Mouse (Mus musculus) embryonic facial prominence, embryonic 13.5 days (tissue): Measurements from ENCODE around the gene Trim8. TPM values are rescaled to one million over a fixed set of nuclear protein-coding genes. Genes with fewer than 3 reads are reported as not detected.

ENCODE experiments used
- ATAC-seq: fragments of 200-750 bp; cut with Nextera tagmentation; 2 replicates; pipeline ENCODE4 v1.8.0; 2017; ENCODE audit warnings: low read depth; ENCODE audit not compliant: insufficient number of reproducible peaks, insufficient read depth, low FRiP score, low TSS enrichment
- H3K27ac ChIP-seq: fragments of 300-500 bp; sonication (generic); 2 replicates; pipeline ENCODE4 v1.5.1; 2015; ENCODE audit warnings: moderate library complexity, mild to moderate bottlenecking, inconsistent platforms
- H3K27me3 ChIP-seq: fragments of 300-500 bp; sonication (generic); 2 replicates; pipeline ENCODE4 v1.6.1; 2015; ENCODE audit warnings: mild to moderate bottlenecking, inconsistent platforms
- H3K36me3 ChIP-seq: fragments of 300-500 bp; sonication (generic); 2 replicates; pipeline ENCODE4 v1.6.1; 2015; ENCODE audit warnings: mild to moderate bottlenecking, inconsistent platforms
- H3K4me1 ChIP-seq: fragments of 300-500 bp; sonication (generic); 2 replicates; pipeline ENCODE4 v1.6.1; 2015; ENCODE audit warnings: inconsistent platforms
- H3K4me2 ChIP-seq: fragments of 300-500 bp; sonication (generic); 2 replicates; pipeline ENCODE4 v1.6.1; 2015; ENCODE audit warnings: moderate library complexity, mild to moderate bottlenecking, inconsistent platforms
- H3K4me3 ChIP-seq: fragments of 300-500 bp; sonication (generic); 2 replicates; pipeline ENCODE4 v1.5.1; 2015; ENCODE audit warnings: mild to moderate bottlenecking, inconsistent platforms
- H3K9ac ChIP-seq: fragments of 300-500 bp; sonication (generic); 2 replicates; pipeline ENCODE4 v1.6.1; 2015; ENCODE audit warnings: mild to moderate bottlenecking, inconsistent platforms
- H3K9me3 ChIP-seq: fragments of 300-500 bp; sonication (generic); 2 replicates; pipeline ENCODE4 v1.6.1; 2016; ENCODE audit warnings: inconsistent platforms
- WGBS: fragments of 180-500 bp; shearing (Covaris S2); methylation state at CpG from one replicate; pipeline ENCODE4 v1.1.7; 2015; ENCODE audit warnings: mixed read lengths; 5-methylcytosine and 5-hydroxymethylcytosine counted together
- polyA plus RNA-seq: library from polyadenylated mRNA; unstranded; fragments of >200 nt; fragmentation: Nextera tagmentation; extraction: Ambion mirVana; gene quantifications from 2 replicates; pipeline ENCODE4 v1.2.1, GENCODE M21; 2015

The Trim8 gene
- polyA plus RNA-seq: 16.7 and 17.6 TPM in 2 replicates

DNA sequence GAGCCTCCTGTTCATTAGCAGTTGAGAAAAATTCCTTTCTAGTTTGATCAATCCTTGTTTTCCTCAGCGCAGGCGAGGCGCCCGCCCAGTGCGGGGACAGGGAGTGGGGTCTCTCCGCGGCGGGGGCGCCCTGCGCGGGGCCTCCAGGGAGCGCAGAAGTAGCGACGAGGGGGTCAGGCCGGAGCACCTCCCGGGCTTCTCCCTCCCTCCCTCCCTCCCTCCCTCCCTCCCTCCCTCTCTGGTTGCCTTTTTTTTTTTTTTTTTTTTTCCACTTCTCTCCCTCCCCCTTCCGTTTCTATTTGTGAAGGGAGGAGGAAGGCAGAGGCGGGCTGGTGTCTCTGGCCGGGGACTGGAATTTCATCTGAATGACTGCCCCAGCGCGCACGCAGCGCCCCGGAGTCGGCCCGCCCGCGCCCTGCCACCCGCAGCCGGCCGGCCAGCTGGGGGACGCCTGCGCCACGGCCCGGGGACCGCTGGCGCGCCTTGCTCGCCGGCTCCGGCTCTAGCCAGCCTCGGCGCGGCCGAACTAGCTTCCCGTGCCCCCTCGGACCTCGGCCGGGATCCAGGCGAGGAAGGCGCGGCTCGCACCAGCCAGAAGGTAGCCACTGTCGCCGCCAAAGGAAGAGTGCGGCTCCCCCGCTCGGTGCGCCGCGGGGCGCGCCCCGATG, at the start of gene Trim8:
Gene Trim8, plus strand, starts transcription at position 302 of the 668 bp plus-strand sequence.
- ATAC-seq: no peak
- H3K36me3 ChIP-seq: peaks cover 17% of the 10 kb centered on the region
- peak within 1 kb of the TSS; percentile 99 for H3K27ac ChIP-seq
- H3K9me3 ChIP-seq: no peaks in the 10 kb centered on the region
- under 1% methylated on average over 61 of the region's 64 CpGs for WGBS
- peak within 1 kb of the TSS; percentile 95 for H3K9ac ChIP-seq
- H3K4me3 ChIP-seq: peak within 1 kb of the TSS; percentile 89
- H3K27me3 ChIP-seq: no peaks in the 10 kb centered on the region
- peaks cover 38% of the 10 kb centered on the region for H3K4me1 ChIP-seq
- H3K4me2 ChIP-seq: peak within 1 kb of the TSS; percentile 98

DNA sequence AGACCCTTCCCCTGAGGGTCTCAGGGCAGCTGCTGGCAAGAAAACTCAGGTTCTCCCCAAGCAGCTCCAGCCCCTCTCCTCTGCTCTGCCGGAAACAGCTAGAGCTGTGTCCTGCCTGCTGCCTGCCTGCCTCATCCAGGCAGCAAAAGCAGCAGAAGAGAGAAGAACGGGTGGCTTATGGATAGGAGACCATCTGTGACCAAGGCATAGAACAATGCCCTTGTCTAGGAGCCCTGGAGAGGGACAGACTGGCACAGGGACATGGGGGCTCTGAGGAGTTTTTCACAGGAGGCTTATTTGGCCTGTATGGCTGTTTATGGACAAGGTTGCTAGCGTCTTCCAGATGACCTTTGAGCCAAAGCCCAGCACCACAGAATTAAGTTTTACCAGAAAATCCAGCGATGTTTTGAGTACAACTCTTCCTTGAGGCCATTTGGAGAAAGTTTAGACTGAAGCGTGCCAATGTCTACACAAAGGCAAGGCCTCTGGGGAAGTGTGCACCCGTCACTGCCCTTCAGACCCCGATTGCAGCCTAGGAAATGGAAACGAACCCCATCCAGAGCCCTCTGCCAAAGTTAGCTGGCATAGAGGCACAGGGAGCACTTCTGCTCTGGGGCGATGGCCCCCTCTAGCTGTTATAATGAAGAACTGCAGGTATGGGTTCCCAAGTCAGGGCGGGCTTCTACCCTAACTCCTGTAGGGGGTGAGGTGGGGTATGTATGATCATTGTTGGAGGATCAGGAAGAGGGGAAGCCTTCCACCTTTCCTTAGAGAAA, 49.3 kb upstream of the Trim8 start:
- Histone ChIP-seq H3K27me3 (no peaks in the 10 kb centered on the region), H3K27ac (peak overlapping the region; percentile 56; the same call in 1 of the 2 replicates), H3K4me1 (peaks cover 57% of the 10 kb centered on the region), H3K9ac (peak overlapping the region; percentile 22; the same call in 1 of the 2 replicates), H3K36me3 (peaks cover 55% of the 10 kb centered on the region), H3K9me3 (no peaks in the 10 kb centered on the region), H3K4me3 (no peak overlapping the region), H3K4me2 (0 out of 2 replicates have a peak overlapping the region, but pooled peaks have one; percentile 9)
- no peak for ATAC-seq
- WGBS: 38% methylated on average over 10 of the region's 10 CpGs

DNA sequence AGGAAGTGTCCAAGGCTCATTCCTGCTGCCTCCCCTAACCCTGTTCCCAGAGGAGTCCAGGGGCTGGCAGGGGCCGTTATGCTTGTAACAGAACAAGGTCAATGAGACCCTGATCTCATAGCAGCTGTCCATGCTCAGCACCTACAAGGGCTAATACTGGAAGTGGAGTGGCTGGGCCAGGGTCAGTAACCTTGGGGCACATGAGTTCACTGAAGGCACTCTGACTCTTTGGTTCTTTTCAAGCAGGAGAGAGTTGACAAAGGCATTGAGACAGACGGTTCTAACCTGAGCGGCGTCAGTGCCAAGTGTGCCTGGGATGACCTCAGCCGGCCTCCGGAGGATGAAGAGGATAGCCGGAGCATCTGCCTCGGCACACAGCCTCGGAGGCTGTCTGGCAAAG, 48.6 kb upstream of the Trim8 start:
- no peak for ATAC-seq
- no peak overlapping the region for H3K27ac ChIP-seq
- peaks cover 61% of the 10 kb centered on the region for H3K36me3 ChIP-seq

DNA sequence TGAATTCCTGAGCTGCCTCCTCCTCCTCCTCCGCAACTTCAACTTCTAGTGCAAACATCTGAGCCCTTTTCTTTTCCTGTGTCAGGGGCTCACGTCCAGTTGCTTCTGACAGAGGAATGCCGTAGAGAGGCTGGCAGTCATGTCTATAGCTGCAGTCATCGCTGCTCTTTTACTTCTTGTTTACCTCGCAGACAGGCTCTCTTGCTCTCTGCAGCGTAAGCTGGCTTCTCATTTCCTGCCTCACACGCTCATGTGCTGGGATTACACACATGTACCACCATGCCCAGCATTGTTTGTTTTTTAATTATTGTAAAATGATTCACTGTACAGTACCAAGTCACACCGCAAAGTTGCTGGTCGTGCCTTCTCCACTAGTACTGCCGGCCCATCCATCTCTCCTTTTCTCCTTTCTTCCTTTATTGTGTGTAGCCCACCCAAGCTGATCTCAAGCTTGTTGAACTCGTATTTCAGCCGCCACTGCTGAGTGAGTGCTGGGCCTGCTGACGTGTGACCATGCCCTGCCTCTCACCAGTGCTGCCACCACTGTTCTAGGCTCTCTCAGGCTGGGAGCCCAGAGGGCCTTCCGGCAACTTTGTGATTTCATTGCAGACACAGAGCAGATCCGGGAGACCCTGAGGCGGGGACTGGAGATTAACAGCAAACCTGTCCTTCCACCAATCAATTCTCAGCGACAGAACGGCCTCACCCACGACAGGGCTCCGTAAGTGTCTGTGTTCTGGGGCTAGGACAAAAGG, 47.2 kb upstream of the Trim8 start:
- H3K9me3 ChIP-seq: no peaks in the 10 kb centered on the region
- peak overlapping the region; percentile 84 for H3K27ac ChIP-seq
- H3K36me3 ChIP-seq: peaks cover 74% of the 10 kb centered on the region
- WGBS: 59% methylated on average over 20 of the region's 20 CpGs
- H3K4me3 ChIP-seq: no peak overlapping the region
- peak overlapping the region; percentile 18; the same call in 1 of the 2 replicates for H3K4me2 ChIP-seq
- ATAC-seq: no peak; the same call in 1 of the 2 replicates
- 0 out of 2 replicates have a peak overlapping the region, but pooled peaks have one; percentile 46 for H3K9ac ChIP-seq
- peaks cover 37% of the 10 kb centered on the region for H3K4me1 ChIP-seq
- H3K27me3 ChIP-seq: no peaks in the 10 kb centered on the region

More for the DNA sequence above, 48.6 kb upstream of the Trim8 start:
- WGBS: 82% methylated on average over 9 of the region's 9 CpGs
- H3K27me3 ChIP-seq: no peaks in the 10 kb centered on the region
- no peak overlapping the region for H3K9ac ChIP-seq
- H3K4me3 ChIP-seq: no peak overlapping the region
- no peaks in the 10 kb centered on the region for H3K9me3 ChIP-seq
- no peak overlapping the region for H3K4me2 ChIP-seq
- peaks cover 50% of the 10 kb centered on the region for H3K4me1 ChIP-seq

DNA sequence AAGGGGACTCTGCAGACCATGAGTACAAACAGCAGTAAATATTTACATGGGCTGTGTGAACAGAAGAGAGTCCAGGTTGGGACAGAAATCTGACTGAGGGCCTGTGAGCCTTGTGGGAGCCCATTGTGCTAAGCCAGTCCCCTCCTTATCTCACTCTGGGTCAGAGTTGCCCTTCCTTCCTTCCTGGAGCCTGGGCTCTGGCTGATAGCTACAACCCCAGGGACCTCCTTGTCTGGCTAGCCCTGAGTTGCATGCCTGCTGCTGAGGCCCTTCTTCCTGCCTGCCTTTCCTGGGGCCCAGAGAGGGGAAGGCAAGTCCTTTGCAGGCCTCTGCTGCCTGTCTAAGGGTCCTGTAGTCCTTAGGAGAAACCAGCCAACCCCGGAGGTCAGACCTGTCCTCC, 46.5 kb upstream of the Trim8 start:
- Histone ChIP-seq H3K4me3 (no peak overlapping the region), H3K27me3 (no peaks in the 10 kb centered on the region), H3K4me1 (peaks cover 30% of the 10 kb centered on the region), H3K9me3 (no peaks in the 10 kb centered on the region), H3K4me2 (peak overlapping the region; percentile 18; the same call in 1 of the 2 replicates), H3K9ac (0 out of 2 replicates have a peak overlapping the region, but pooled peaks have one; percentile 46), H3K36me3 (peaks cover 81% of the 10 kb centered on the region), H3K27ac (peak overlapping the region; percentile 84)
- ATAC-seq: no peak
- WGBS: 55% methylated on average over 1 of the region's 1 CpGs

DNA sequence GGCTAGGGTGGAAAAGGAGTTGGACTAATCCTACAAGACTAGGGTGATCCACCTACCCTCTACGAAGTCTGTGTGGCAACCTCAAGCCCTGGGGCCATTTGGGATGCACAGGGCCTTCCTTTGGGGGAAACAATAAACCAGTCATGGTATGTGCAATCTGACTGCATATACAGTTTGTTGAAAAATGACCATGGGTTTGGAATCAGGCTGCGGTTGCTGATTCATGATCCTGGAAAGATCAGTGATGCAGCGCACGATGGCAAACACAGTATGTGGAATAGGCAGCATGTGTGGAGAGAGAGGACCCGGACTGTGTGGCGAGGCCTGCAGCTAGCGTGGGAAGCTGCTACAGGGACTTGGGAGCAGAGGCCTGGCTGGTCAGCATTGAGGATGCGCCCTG, 45.9 kb upstream of the Trim8 start:
- Histone ChIP-seq H3K4me1 (peaks cover 30% of the 10 kb centered on the region), H3K27ac (peak overlapping the region; percentile 84), H3K4me2 (no peak overlapping the region), H3K36me3 (peaks cover 83% of the 10 kb centered on the region), H3K4me3 (no peak overlapping the region), H3K27me3 (no peaks in the 10 kb centered on the region), H3K9me3 (no peaks in the 10 kb centered on the region), H3K9ac (no peak overlapping the region)
- WGBS: 92% methylated on average over 8 of the region's 8 CpGs
- ATAC-seq: no peak

DNA sequence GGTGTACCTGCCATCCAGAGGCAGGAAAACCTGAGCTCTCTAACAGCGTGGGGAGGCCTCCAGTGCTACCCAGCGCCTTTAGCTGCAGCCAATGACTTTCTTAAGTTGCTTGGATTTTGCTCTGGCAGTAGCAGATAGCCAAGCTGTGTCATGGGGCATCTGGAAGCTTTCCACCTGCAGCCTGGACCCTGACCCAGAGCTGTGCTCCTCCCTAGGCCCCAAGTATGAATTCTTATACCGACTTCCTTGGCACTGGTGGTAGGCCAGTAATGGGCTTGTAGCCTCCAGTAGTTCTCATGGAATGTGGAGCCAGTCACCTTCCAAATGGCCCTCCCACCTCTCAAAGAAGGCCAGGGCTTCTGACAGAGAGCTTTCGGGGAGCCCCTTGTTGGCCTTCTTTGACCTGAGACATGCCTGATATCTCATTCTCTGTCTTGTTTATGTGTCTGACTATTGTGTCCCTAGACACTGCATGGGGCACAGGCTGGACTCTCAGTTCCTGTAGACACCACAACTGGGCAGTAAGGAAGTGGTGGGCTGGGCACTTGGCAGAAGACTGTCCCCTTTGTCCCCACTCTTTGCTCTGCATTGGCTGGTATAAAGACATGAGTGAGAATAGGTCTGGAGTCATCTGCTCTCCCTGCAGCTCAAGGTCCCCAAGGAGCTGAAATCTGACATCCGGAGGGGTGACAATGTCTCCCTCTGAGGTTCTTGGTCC, 45.3 kb upstream of the Trim8 start:
- WGBS: 87% methylated on average over 5 of the region's 5 CpGs
- Histone ChIP-seq H3K27ac (peak overlapping the region; percentile 84; the same call in 1 of the 2 replicates), H3K36me3 (peaks cover 83% of the 10 kb centered on the region), H3K9ac (no peak overlapping the region), H3K9me3 (no peaks in the 10 kb centered on the region), H3K4me1 (peaks cover 30% of the 10 kb centered on the region), H3K4me2 (no peak overlapping the region), H3K27me3 (no peaks in the 10 kb centered on the region), H3K4me3 (no peak overlapping the region)
- no peak for ATAC-seq

DNA sequence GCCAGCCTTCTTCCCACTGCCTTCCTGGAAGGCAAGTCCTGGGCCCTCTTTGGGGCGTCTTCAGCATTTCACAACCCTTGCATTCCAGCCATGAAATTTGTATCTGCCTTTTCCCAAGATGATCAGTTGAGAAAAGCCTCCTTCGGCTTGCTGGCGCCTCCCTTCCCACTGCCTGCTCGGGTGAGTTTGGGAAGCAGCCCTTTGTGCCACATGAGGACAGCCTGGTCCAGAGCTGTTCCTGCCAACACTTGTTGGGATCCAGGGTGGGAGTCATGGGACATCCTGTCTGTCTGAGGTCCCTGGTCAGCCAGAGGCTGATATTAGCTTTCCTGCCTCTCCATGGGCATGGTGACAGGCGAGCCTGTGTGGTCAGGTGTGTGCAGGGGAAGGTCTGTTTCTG, 43.7 kb upstream of the Trim8 start:
- no peak overlapping the region for H3K4me2 ChIP-seq
- H3K27ac ChIP-seq: no peak overlapping the region; the same call in 1 of the 2 replicates
- H3K9me3 ChIP-seq: no peaks in the 10 kb centered on the region
- no peak overlapping the region for H3K9ac ChIP-seq
- WGBS: 81% methylated on average over 5 of the region's 5 CpGs
- ATAC-seq: no peak
- H3K4me3 ChIP-seq: no peak overlapping the region
- no peaks in the 10 kb centered on the region for H3K27me3 ChIP-seq
- peaks cover 19% of the 10 kb centered on the region for H3K4me1 ChIP-seq
- H3K36me3 ChIP-seq: peaks cover 90% of the 10 kb centered on the region

DNA sequence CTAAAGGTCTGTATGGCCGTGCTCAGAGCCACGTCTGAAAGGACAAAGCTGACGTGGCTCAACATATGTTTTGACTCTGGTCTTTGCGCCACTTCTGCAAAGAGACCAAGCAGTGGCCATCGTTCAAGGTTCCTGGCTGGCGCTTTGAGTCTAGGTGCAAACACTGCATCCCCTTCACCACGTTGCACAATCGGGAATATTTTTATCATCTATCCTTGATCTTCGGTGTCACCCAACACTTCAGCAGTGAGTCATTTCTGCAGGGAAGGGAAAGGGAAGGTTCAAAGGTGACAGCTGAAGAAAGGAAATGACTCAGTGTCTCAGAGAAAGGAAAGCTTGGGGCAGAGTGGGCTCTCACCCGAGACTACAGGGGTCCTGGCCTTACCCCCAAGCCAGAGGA, 42.2 kb upstream of the Trim8 start:
- Histone ChIP-seq H3K36me3 (peaks cover 85% of the 10 kb centered on the region), H3K4me1 (peaks cover 16% of the 10 kb centered on the region), H3K4me3 (no peak overlapping the region), H3K9ac (no peak overlapping the region), H3K4me2 (no peak overlapping the region), H3K27me3 (no peaks in the 10 kb centered on the region), H3K9me3 (no peaks in the 10 kb centered on the region), H3K27ac (0 out of 2 replicates have a peak overlapping the region, but pooled peaks have one; percentile 16)
- ATAC-seq: no peak
- WGBS: 76% methylated on average over 10 of the region's 10 CpGs

DNA sequence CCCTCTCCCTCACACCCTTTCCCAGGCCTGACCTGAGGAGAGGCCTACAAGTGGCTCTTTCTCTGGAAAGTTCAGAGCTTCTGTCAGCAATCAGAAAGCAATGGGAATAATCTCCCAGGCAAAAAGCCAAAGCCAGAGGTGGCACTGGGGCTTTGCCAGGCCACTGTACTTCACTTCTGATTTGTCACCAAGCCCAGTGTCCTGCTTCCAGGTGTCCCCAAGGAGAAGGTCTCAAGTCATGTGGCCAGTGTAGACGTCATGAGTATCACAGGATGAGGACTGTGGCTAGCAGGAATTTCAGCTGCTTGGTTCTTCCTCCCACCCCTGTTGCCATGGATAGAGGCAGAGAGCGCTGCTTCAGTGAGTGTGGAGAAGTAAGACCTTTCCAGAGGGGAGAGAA, 41.6 kb upstream of the Trim8 start:
- no peak overlapping the region for H3K4me3 ChIP-seq
- no peak overlapping the region for H3K4me2 ChIP-seq
- H3K27ac ChIP-seq: no peak overlapping the region
- ATAC-seq: no peak
- no peaks in the 10 kb centered on the region for H3K9me3 ChIP-seq
- 79% methylated on average over 2 of the region's 2 CpGs for WGBS
- H3K27me3 ChIP-seq: no peaks in the 10 kb centered on the region
- peaks cover 78% of the 10 kb centered on the region for H3K36me3 ChIP-seq
- H3K4me1 ChIP-seq: peaks cover 9% of the 10 kb centered on the region
- H3K9ac ChIP-seq: no peak overlapping the region

DNA sequence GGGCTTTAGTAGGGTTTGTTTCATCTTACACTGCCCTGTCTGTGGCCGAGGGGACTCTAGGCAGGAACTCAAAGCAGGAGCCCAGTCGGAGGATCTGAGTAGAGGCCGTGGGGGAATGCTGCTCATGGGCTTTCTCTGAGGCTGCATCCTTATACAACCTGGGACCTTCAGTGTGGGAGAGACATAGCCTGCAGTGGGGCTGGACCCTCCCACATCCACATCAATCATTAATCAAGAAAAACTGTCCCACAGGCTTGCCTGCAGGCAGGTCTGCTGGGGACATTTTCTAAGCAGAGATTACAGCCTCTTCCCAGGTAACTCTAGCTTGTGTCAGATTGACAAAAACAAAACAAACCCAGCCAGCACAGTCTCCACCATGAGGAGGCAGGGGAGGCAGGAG, 38.9 kb upstream of the Trim8 start:
- Histone ChIP-seq H3K36me3 (peaks cover 70% of the 10 kb centered on the region), H3K9ac (no peak overlapping the region), H3K27me3 (no peaks in the 10 kb centered on the region), H3K4me3 (no peak overlapping the region), H3K4me2 (no peak overlapping the region), H3K9me3 (no peaks in the 10 kb centered on the region), H3K4me1 (no peaks in the 10 kb centered on the region; the same call in 1 of the 2 replicates), H3K27ac (no peak overlapping the region)
- 84% methylated on average over 3 of the region's 3 CpGs for WGBS
- ATAC-seq: no peak
